7 mouse cellular contexts compared by ENCODE assay signal in genomic region chr17:34588767-34589166, GRCm38 (mm10). TPM values are rescaled to one million over a fixed set of nuclear protein-coding genes. Genes with fewer than 3 reads are reported as not detected.
DNase-seq lines count a peak whose midpoint lies in the region; ATAC-seq and TF ChIP-seq lines count a peak whose summit lies in the region.

No protein-coding gene starts in this region.

- 70% methylated on average over 3 of the region's 3 CpGs for WGBS in hindbrain, embryonic 10.5 days
- 76% methylated on average over 3 of the region's 3 CpGs for WGBS in hindbrain, embryonic 13.5 days
- WGBS in stomach, embryonic 15.5 days, result 66% methylated on average over 3 of the region's 3 CpGs
- WGBS in stomach, postnatal 0 days, result 76% methylated on average over 3 of the region's 3 CpGs
- WGBS in neural tube, embryonic 15.5 days, result 76% methylated on average over 3 of the region's 3 CpGs

- H3K9me3 ChIP-seq in hindbrain, embryonic 10.5 days, result no peaks in the 10 kb centered on the region
- no peaks in the 10 kb centered on the region for H3K9me3 ChIP-seq in hindbrain, embryonic 13.5 days
- no peaks in the 10 kb centered on the region for H3K9me3 ChIP-seq in stomach, embryonic 15.5 days
- H3K9me3 ChIP-seq in stomach, postnatal 0 days (ENCODE audit: control insufficient read depth, low read length), result no peaks in the 10 kb centered on the region
- H3K9me3 ChIP-seq in neural tube, embryonic 15.5 days (replicated peaks), result no peaks in the 10 kb centered on the region

- no peak for ATAC-seq in hindbrain, embryonic 13.5 days (ENCODE audit: low FRiP score)
- no peak for ATAC-seq in stomach, embryonic 15.5 days (ENCODE audit: insufficient read depth, low FRiP score, low read depth)
- ATAC-seq in stomach, postnatal 0 days (ENCODE audit: low FRiP score, low TSS enrichment), result no peak
- no peak for ATAC-seq in neural tube, embryonic 15.5 days (ENCODE audit: low FRiP score)

- no peak for DNase-seq in hindbrain, embryonic 10.5 days (ENCODE audit: low spot score)
- no peak for DNase-seq in stomach, postnatal 0 days (ENCODE audit: low spot score)
- peak; percentile 49 for DNase-seq in induced T-regulatory cell, adult 2 months (ENCODE audit: low read depth)
- no peak for DNase-seq in urinary bladder, postnatal 14 days (ENCODE audit: low spot score)

- peak overlapping the region; percentile 67 for H3K4me3 ChIP-seq in hindbrain, embryonic 10.5 days
- H3K4me3 ChIP-seq in hindbrain, embryonic 13.5 days, result no peak overlapping the region
- no peak overlapping the region for H3K4me3 ChIP-seq in stomach, embryonic 15.5 days (replicated peaks)
- H3K4me3 ChIP-seq in stomach, postnatal 0 days (ENCODE audit: low read depth, low read length), result no peak overlapping the region
- H3K4me3 ChIP-seq in neural tube, embryonic 15.5 days (replicated peaks), result no peak overlapping the region

- TF ChIP-seq EP300 in stomach, postnatal 0 days (optimal IDR thresholded peaks at IDR 0.05), result no peak

- peaks cover 90% of the 10 kb centered on the region for H3K4me1 ChIP-seq in hindbrain, embryonic 10.5 days (replicated peaks)
- peaks cover 68% of the 10 kb centered on the region for H3K4me1 ChIP-seq in hindbrain, embryonic 13.5 days (replicated peaks)
- H3K4me1 ChIP-seq in stomach, embryonic 15.5 days, result peaks cover 49% of the 10 kb centered on the region
- peaks cover 9% of the 10 kb centered on the region for H3K4me1 ChIP-seq in stomach, postnatal 0 days (replicated peaks; ENCODE audit: control insufficient read depth, insufficient read depth)
- peaks cover 60% of the 10 kb centered on the region for H3K4me1 ChIP-seq in neural tube, embryonic 15.5 days

- no peak overlapping the region for H3K9ac ChIP-seq in hindbrain, embryonic 13.5 days
- no peak overlapping the region for H3K9ac ChIP-seq in stomach, embryonic 15.5 days
- no peak overlapping the region for H3K9ac ChIP-seq in stomach, postnatal 0 days (ENCODE audit: low read length)
- no peak overlapping the region for H3K9ac ChIP-seq in neural tube, embryonic 15.5 days (replicated peaks)

- H3K27me3 ChIP-seq in hindbrain, embryonic 10.5 days (ENCODE audit: insufficient read depth, poor library complexity, severe bottlenecking), result no peaks in the 10 kb centered on the region
- no peaks in the 10 kb centered on the region for H3K27me3 ChIP-seq in hindbrain, embryonic 13.5 days
- no peaks in the 10 kb centered on the region for H3K27me3 ChIP-seq in stomach, embryonic 15.5 days (replicated peaks)
- H3K27me3 ChIP-seq in stomach, postnatal 0 days (ENCODE audit: control insufficient read depth, insufficient read depth, low read length), result no peaks in the 10 kb centered on the region
- H3K27me3 ChIP-seq in neural tube, embryonic 15.5 days (replicated peaks), result no peaks in the 10 kb centered on the region

- 0 out of 2 replicates have a peak, but pooled peaks cover 2% of the 10 kb centered on the region for H3K36me3 ChIP-seq in hindbrain, embryonic 10.5 days
- no peaks in the 10 kb centered on the region for H3K36me3 ChIP-seq in hindbrain, embryonic 13.5 days
- H3K36me3 ChIP-seq in stomach, embryonic 15.5 days, result no peaks in the 10 kb centered on the region
- H3K36me3 ChIP-seq in stomach, postnatal 0 days (ENCODE audit: control insufficient read depth, insufficient read depth, low read length), result no peaks in the 10 kb centered on the region
- no peaks in the 10 kb centered on the region for H3K36me3 ChIP-seq in neural tube, embryonic 15.5 days

- TF ChIP-seq CTCF in stomach, postnatal 0 days (IDR thresholded peaks at IDR 0.05; ENCODE audit: low read depth), result no peak

- H3K27ac ChIP-seq in hindbrain, embryonic 10.5 days, result peak overlapping the region; percentile 99
- H3K27ac ChIP-seq in hindbrain, embryonic 13.5 days, result no peak overlapping the region
- no peak overlapping the region for H3K27ac ChIP-seq in stomach, embryonic 15.5 days
- H3K27ac ChIP-seq in stomach, postnatal 0 days (replicated peaks), result no peak overlapping the region
- H3K27ac ChIP-seq in neural tube, embryonic 15.5 days (replicated peaks), result no peak overlapping the region

- no peak overlapping the region for H3K4me2 ChIP-seq in hindbrain, embryonic 13.5 days
- peak overlapping the region; percentile 87; the same call in 1 of the 2 replicates for H3K4me2 ChIP-seq in stomach, embryonic 15.5 days
- H3K4me2 ChIP-seq in stomach, postnatal 0 days (replicated peaks; ENCODE audit: low read depth), result no peak overlapping the region
- peak overlapping the region; percentile 88; the same call in 1 of the 2 replicates for H3K4me2 ChIP-seq in neural tube, embryonic 15.5 days

RNA-seq across cellular contexts. Expression of gene Gpsm3, which starts 0.8 kb away (rescaled TPM):
- polyA plus RNA-seq in hindbrain, embryonic 10.5 days (2016; fragmentation: Nextera tagmentation; extraction: Ambion mirVana), result 8.1 and 8.4 TPM in 2 replicates
- 3.2 and 4.9 TPM in 2 replicates for polyA plus RNA-seq in hindbrain, embryonic 13.5 days (2015; fragmentation: Nextera tagmentation; extraction: Ambion mirVana)
- polyA plus RNA-seq in stomach, embryonic 15.5 days (2015; fragmentation: Nextera tagmentation; extraction: Ambion mirVana), result 10.2 and 11.9 TPM in 2 replicates
- 7.8 and 8.2 TPM in 2 replicates for polyA plus RNA-seq in stomach, postnatal 0 days (2015; fragmentation: Nextera tagmentation; extraction: Ambion mirVana)
- 3.8 and 14.5 TPM in 2 replicates for polyA plus RNA-seq in neural tube, embryonic 15.5 days (2015; fragmentation: Nextera tagmentation; extraction: Ambion mirVana)

RNA-seq across cellular contexts. Expression of gene Pbx2, which starts 2.3 kb away (rescaled TPM):
- polyA plus RNA-seq in hindbrain, embryonic 10.5 days (2016; fragmentation: Nextera tagmentation; extraction: Ambion mirVana), result 17.7 and 17.8 TPM in 2 replicates
- 8.9 and 10.6 TPM in 2 replicates for polyA plus RNA-seq in hindbrain, embryonic 13.5 days (2015; fragmentation: Nextera tagmentation; extraction: Ambion mirVana)
- 8.5 and 9.2 TPM in 2 replicates for polyA plus RNA-seq in stomach, embryonic 15.5 days (2015; fragmentation: Nextera tagmentation; extraction: Ambion mirVana)
- polyA plus RNA-seq in stomach, postnatal 0 days (2015; fragmentation: Nextera tagmentation; extraction: Ambion mirVana), result 4.3 and 4.6 TPM in 2 replicates
- polyA plus RNA-seq in neural tube, embryonic 15.5 days (2015; fragmentation: Nextera tagmentation; extraction: Ambion mirVana), result 8.2 and 10.3 TPM in 2 replicates

RNA-seq across cellular contexts. Expression of gene Ager, which starts 8.9 kb away (rescaled TPM):
- polyA plus RNA-seq in hindbrain, embryonic 10.5 days (2016; fragmentation: Nextera tagmentation; extraction: Ambion mirVana), result 2.0 and 2.7 TPM in 2 replicates
- polyA plus RNA-seq in hindbrain, embryonic 13.5 days (2015; fragmentation: Nextera tagmentation; extraction: Ambion mirVana), result 1.9 and 2.1 TPM in 2 replicates
- 3.1 and 3.5 TPM in 2 replicates for polyA plus RNA-seq in stomach, embryonic 15.5 days (2015; fragmentation: Nextera tagmentation; extraction: Ambion mirVana)
- polyA plus RNA-seq in stomach, postnatal 0 days (2015; fragmentation: Nextera tagmentation; extraction: Ambion mirVana), result 1.5 and 1.8 TPM in 2 replicates
- polyA plus RNA-seq in neural tube, embryonic 15.5 days (2015; fragmentation: Nextera tagmentation; extraction: Ambion mirVana), result 1.0 and 1.4 TPM in 2 replicates

RNA-seq across cellular contexts. Expression of gene Rnf5, which starts 14.7 kb away (rescaled TPM):
- 202 and 223 TPM in 2 replicates for polyA plus RNA-seq in hindbrain, embryonic 10.5 days (2016; fragmentation: Nextera tagmentation; extraction: Ambion mirVana)
- 299 and 301 TPM in 2 replicates for polyA plus RNA-seq in hindbrain, embryonic 13.5 days (2015; fragmentation: Nextera tagmentation; extraction: Ambion mirVana)
- 130 and 142 TPM in 2 replicates for polyA plus RNA-seq in stomach, embryonic 15.5 days (2015; fragmentation: Nextera tagmentation; extraction: Ambion mirVana)
- polyA plus RNA-seq in stomach, postnatal 0 days (2015; fragmentation: Nextera tagmentation; extraction: Ambion mirVana), result 82.9 and 83.6 TPM in 2 replicates
- 256 and 280 TPM in 2 replicates for polyA plus RNA-seq in neural tube, embryonic 15.5 days (2015; fragmentation: Nextera tagmentation; extraction: Ambion mirVana)

RNA-seq across cellular contexts. Expression of gene Agpat1, which starts 15.3 kb away (rescaled TPM):
- 68.1 and 104 TPM in 2 replicates for polyA plus RNA-seq in hindbrain, embryonic 10.5 days (2016; fragmentation: Nextera tagmentation; extraction: Ambion mirVana)
- polyA plus RNA-seq in hindbrain, embryonic 13.5 days (2015; fragmentation: Nextera tagmentation; extraction: Ambion mirVana), result 97.8 and 99.1 TPM in 2 replicates
- 49.3 and 50.8 TPM in 2 replicates for polyA plus RNA-seq in stomach, embryonic 15.5 days (2015; fragmentation: Nextera tagmentation; extraction: Ambion mirVana)
- 27.6 and 31.3 TPM in 2 replicates for polyA plus RNA-seq in stomach, postnatal 0 days (2015; fragmentation: Nextera tagmentation; extraction: Ambion mirVana)
- 109 and 133 TPM in 2 replicates for polyA plus RNA-seq in neural tube, embryonic 15.5 days (2015; fragmentation: Nextera tagmentation; extraction: Ambion mirVana)

Comparison
In these comparisons a context has a peak if more than half of its experiments do, and no peak if none do; other contexts are left out.
1. H3K4me2 ChIP-seq: peak in stomach, embryonic 15.5 days (single experiment) and neural tube, embryonic 15.5 days (single experiment); none in hindbrain, embryonic 13.5 days (single experiment) and stomach, postnatal 0 days (single experiment).